Mouse (Mus musculus): ENCODE measurements around the gene Gin1.
"Not testable (repeated sequence)": the region's sequence is repeated elsewhere in the genome, so short reads cannot be mapped to it uniquely, and the experiment has no call there.

Gene Gin1

DNA sequence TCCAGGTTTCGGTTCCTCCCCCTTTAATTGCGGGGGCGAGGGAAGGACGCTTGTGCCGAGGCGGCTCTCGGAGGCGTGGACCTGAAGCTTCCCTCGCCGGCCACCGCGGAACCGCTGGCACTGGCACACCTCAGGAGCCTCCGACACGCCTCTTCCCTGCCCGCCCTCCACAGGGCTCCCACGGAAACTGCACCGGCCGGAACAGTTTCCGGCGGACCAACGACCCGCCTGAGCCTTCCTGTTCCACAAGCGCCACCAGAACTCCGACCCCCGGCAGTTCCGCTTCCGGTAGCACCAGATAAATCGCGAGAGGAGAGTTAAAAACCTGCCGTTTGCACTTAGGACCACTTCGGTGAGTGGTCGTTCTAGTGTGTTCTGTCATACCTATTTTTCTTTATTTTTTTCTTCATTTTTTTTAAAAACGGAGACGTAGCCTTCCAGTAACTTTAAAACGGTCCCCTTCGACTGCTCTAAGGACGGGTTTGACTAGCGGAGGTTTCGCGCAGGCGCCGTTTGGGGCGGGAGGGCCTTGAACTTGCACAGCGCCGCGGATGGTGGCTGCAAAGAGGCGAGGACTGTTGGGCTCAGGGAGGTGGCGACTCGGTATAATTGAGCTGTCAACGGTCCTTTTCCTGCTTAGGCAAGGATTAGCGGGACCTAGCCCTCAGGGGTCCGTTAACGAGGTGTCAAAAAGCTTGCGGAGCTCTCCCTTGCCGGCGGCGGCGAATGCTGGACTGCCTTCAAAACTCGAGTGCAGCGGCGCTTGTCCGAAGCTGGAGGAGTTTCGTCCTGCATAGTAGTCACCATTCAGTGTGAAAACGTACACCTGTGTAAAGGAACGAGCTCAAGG, at the start of gene Gin1, which contains the start of gene Ppip5k2:
Gin1 (plus strand) TSS at position 269 of the 850 bp plus-strand sequence.
Ppip5k2 (minus strand) TSS at position 508 of the 850 bp plus-strand sequence.
- in situ Hi-C loops (cut with MboI, MseI), result no loop called here

- in situ Hi-C loops (cut with MboI, MseI), result no loop called here
Measured at GRCm38 (mm10) chr1:97726730-97727129, 43.2 kb upstream of the Gin1 start.

DNA sequence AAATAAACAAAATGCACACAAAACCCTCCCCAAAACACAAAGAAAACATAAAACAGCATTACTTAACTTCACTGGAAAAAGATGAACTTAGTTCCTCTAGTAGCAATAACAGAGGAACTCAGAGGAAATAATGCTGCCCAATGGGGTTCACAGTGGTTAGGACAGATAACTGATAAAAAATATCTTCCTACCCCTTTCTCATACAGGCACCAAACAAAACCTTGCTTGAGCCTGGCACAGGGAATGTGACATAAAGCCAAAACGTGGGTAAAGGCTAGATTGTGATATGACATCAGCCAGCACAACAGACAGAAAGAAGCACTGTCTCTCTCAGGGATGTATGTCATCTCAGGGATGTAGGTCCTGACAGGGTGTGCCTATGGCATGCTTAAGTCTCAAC, 40.6 kb upstream of the Gin1 start:
- in situ Hi-C loops (cut with MboI, MseI), result no loop called here

GRCm38 (mm10) chr1:97743063-97743462, 26.9 kb upstream of the Gin1 start:
- in situ Hi-C loops (cut with MboI, MseI), result no loop called here

GRCm38 (mm10) chr1:97745712-97746111, 24.3 kb upstream of the Gin1 start:
- in situ Hi-C loops (cut with MboI, MseI), result no loop called here

GRCm38 (mm10) chr1:97746261-97746660, 23.7 kb upstream of the Gin1 start:
- in situ Hi-C loops (cut with MboI, MseI), result no loop called here

- in situ Hi-C loops (cut with MboI, MseI), result no loop called here
Measured at GRCm38 (mm10) chr1:97748163-97748562, 21.8 kb upstream of the Gin1 start.

GRCm38 (mm10) chr1:97753216-97753615, 16.8 kb upstream of the Gin1 start:
- in situ Hi-C loops (cut with MboI, MseI), result no loop called here

GRCm38 (mm10) chr1:97754392-97754791, 15.6 kb upstream of the Gin1 start:
- in situ Hi-C loops (cut with MboI, MseI), result no loop called here

- in situ Hi-C loops (cut with MboI, MseI), result loop anchor here in 1 of 2 experiments (5.0 kb wide), 1 partner anchor 103 kb away; no protein-coding TSS in a partner anchor
Measured at GRCm38 (mm10) chr1:97759841-97760240, 10.1 kb upstream of the Gin1 start.

DNA sequence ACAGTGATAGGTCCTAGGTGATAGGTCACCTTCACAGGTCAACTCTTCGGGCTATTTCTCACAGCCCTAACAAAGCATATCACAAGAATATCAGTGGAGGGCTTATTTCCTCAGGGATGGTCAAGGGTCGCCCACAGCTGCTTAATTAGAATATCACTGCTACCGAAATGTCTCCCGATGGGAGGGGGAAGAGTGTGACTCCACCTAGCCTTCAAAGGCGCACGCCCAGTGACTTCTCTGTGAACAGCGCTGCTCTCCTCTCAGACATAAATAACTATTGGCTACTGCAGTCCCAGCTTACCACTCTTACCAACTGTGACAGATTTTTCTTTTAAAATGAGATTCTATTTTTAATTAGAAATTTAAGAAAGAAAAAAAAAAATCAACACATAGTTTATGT, 9.4 kb upstream of the Gin1 start:
- in situ Hi-C loops (cut with MboI, MseI), result no loop called here

DNA sequence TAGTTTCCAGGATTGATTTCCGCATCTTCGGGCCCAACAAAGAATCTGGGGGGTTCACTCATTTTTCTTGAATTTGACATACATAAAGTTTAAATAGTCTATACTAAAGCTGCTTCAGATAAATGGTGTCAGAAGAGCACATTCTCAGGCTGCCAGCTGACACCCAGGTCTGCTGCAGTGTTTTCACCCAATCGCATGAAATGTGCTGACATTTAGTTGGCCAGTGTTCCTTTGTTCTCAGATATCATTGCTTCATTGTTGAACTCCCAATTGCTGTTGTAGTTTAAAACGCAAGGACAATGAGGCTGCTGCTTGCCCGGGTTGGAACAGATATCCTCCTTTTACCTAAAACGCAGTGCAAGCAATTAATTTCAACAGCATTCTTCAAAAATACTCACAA, 8.5 kb upstream of the Gin1 start:
- in situ Hi-C loops (cut with MboI, MseI), result no loop called here

DNA sequence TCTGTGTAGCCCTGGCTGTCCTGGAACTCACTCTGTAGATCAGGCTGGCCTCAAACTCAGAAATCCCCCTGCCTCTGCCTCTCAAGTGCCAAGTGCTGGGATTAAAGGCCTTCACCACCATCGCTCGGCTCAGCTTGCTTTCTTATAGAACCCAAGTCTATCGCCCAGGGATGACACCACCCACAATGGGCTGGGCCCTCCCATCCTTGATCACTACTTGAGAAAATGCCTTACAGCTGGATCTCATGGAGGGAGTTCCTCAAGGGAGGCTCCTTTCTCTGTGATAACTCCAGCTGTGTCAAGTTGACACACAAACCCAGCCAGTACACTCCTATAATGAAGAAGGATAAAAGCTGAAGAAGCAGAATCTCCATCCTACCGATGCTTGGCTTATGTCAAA, 4.3 kb upstream of the Gin1 start:
- in situ Hi-C loops (cut with MboI, MseI), result not testable (repeated sequence)

GRCm38 (mm10) chr1:97768089-97768488, 1.9 kb upstream of the Gin1 start:
- in situ Hi-C loops (cut with MboI, MseI), result no loop called here

DNA sequence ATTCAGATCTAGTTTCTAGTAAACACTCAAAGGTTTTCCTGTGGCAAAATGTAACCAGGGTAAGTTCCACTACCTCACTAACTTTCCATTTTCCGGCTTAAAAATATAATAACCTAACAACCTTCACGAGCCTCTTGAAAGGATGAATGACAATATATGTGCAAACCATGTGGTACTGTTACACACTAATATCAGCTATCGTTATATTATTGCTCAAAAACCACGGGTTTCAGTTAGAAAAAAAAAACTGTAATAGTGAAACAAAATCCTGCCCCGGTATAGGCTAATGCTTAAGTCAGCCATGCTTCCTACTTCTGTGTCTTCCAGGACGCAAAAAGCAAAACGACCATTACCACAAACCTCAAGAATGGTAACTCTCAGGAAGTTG, 1.1 kb upstream of the Gin1 start:
- in situ Hi-C loops (cut with MboI, MseI), result no loop called here

- in situ Hi-C loops (cut with MboI, MseI), result no loop called here
Measured at GRCm38 (mm10) chr1:97769294-97769903, 573 bp upstream of the Gin1 start.

DNA sequence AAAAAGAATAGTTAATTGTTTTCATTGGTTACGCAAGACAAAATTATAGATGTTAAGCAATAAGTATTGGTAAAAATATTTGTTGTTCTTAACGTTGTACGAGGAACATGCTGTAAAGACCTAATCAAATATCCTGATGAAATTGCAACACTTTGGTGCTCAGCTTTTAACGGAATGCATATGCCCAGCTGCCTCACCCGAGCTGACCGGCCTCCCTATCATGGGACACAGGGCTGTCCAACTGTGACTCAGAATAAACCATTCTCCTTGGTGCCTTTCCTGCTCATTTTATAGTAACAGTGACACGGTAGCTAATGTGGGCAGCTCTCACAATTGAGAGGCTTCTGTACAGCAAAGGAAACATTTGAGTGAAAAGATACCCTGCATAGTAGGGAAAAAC, 1.1 kb downstream of the Gin1 start:
- in situ Hi-C loops (cut with MboI, MseI), result no loop called here

GRCm38 (mm10) chr1:97771727-97772126, 1.8 kb downstream of the Gin1 start:
- in situ Hi-C loops (cut with MboI, MseI), result no loop called here

DNA sequence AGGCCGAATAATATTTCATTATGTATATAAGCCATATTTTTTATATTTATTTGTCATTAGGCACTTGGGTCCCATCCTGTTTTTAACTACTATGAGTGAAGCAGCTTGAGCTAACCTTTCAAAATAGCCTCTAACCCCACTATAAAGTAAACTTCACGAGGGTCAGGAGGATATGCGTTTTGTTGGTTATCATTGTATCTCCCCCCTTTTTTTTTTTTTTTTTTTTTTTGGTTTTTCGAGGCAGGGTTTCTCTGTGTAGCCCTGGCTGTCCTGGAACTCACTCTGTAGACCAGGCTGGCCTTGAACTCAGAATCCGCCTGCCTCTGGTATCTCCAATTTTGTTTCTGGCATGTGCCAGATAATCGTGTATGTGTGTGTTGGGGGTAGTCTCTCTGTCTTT, 3.4 kb downstream of the Gin1 start:
- in situ Hi-C loops (cut with MboI, MseI), result no loop called here

- in situ Hi-C loops (cut with MboI, MseI), result no loop called here
Measured at GRCm38 (mm10) chr1:97773973-97774372, 4.0 kb downstream of the Gin1 start.

GRCm38 (mm10) chr1:97781674-97782073, 11.7 kb downstream of the Gin1 start:
- in situ Hi-C loops (cut with MboI, MseI), result no loop called here

- in situ Hi-C loops (cut with MboI, MseI), result no loop called here
Measured at GRCm38 (mm10) chr1:97784928-97785327, 15.0 kb downstream of the Gin1 start.

All from T-helper 17 cell (primary cell).